Mouse (Mus musculus) left cerebral cortex, adult 2 months (tissue): ENCODE measurements around the gene Htt. TPM values are rescaled to one million over a fixed set of nuclear protein-coding genes. Genes with fewer than 3 reads are reported as not detected.
"Not testable (repeated sequence)": the region's sequence is repeated elsewhere in the genome, so short reads cannot be mapped to it uniquely, and the experiment has no call there.

ENCODE experiments used
- DNase-seq, 2 experiments: peaks; one replicate each; pipeline ENCODE4 v3.0.0; 2021 to 2022; ENCODE audit warnings: low spot score in 2 of 2, mixed read lengths in 1 of 2; ENCODE audit errors: extremely low spot score in 1 of 2
- H3K27ac ChIP-seq: fragments of 200-600 bp; 2 replicates; pipeline ENCODE4 v1.8.1; 2022
- H3K4me3 ChIP-seq: fragments of 200-600 bp; 2 replicates; pipeline ENCODE4 v1.8.1; 2022
- CTCF ChIP-seq: fragments of 200-600 bp; IDR thresholded peaks from 2 replicates; pipeline ENCODE4 v1.8.1; 2022; ENCODE audit warnings: antibody characterized with exemption, mild to moderate bottlenecking, moderate library complexity
- intact Hi-C: fragments of 180-260 bp; cut with DNase I; formaldehyde crosslinking; loops from one replicate; pipeline ENCODE4 v1.15.1; 2025
- total RNA-seq, 2 experiments: library from RNA; stranded (reverse); gene quantifications; 2 replicates each; pipeline ENCODE4 v1.2.3; 2021

The Htt gene
- total RNA-seq, 2 experiments from 2014 or later = 90.1 to 92.4 TPM

- H3K27ac ChIP-seq = no peak overlapping the region
- TF ChIP-seq CTCF = no peak
These were observed 23.5 kb downstream of the Htt start for GRCm38 (mm10) chr5:34785027-34785426.

GRCm38 (mm10) chr5:34791141-34791540 lies 29.6 kb downstream of the Htt start:
- no peak overlapping the region for H3K27ac ChIP-seq
- DNase-seq = no peak
- intact Hi-C loops = no loop called here
- H3K4me3 ChIP-seq = no peak overlapping the region
- no peak for TF ChIP-seq CTCF

More at GRCm38 (mm10) chr5:34785027-34785426, 23.5 kb downstream of the Htt start:
- no peak overlapping the region for H3K4me3 ChIP-seq
- no peak for DNase-seq
- intact Hi-C loops = no loop called here

- intact Hi-C loops = no loop called here
- Histone ChIP-seq H3K27ac (no peak overlapping the region), H3K4me3 (no peak overlapping the region)
- DNase-seq = no peak
- no peak for TF ChIP-seq CTCF
These were observed 38.9 kb downstream of the Htt start for GRCm38 (mm10) chr5:34800292-34800953.

GRCm38 (mm10) chr5:34806038-34806437 lies 44.5 kb downstream of the Htt start:
- intact Hi-C loops = no loop called here
- no peak overlapping the region for H3K27ac ChIP-seq
- peak; percentile 34 for TF ChIP-seq CTCF
- no peak for DNase-seq
- no peak overlapping the region for H3K4me3 ChIP-seq

GRCm38 (mm10) chr5:34822431-34823149 lies 61.0 kb downstream of the Htt start:
- no peak overlapping the region for H3K27ac ChIP-seq
- TF ChIP-seq CTCF = no peak
- intact Hi-C loops = no loop called here
- H3K4me3 ChIP-seq = no peak overlapping the region
- DNase-seq = no peak

GRCm38 (mm10) chr5:34854079-34854478 lies 92.5 kb downstream of the Htt start:
- intact Hi-C loops = no loop called here
- TF ChIP-seq CTCF = no peak
- Histone ChIP-seq H3K27ac (no peak overlapping the region), H3K4me3 (no peak overlapping the region)
- DNase-seq = no peak

- DNase-seq = no peak
- Histone ChIP-seq H3K4me3 (no peak overlapping the region), H3K27ac (no peak overlapping the region)
- intact Hi-C loops = no loop called here
- no peak for TF ChIP-seq CTCF
These were observed 103.8 kb downstream of the Htt start for GRCm38 (mm10) chr5:34865367-34865766.

- DNase-seq, H3K27ac ChIP-seq, H3K4me3 ChIP-seq, intact Hi-C loops: not testable (repeated sequence)
These were observed 118.8 kb downstream of the Htt start for GRCm38 (mm10) chr5:34880307-34880706.

GRCm38 (mm10) chr5:34881023-34881422 lies 119.5 kb downstream of the Htt start:
- DNase-seq = no peak
- intact Hi-C loops = no loop called here
- Histone ChIP-seq H3K4me3 (no peak overlapping the region), H3K27ac (no peak overlapping the region)
- no peak for TF ChIP-seq CTCF

- no peak overlapping the region for H3K4me3 ChIP-seq
- intact Hi-C loops = no loop called here
- no peak overlapping the region for H3K27ac ChIP-seq
- peak; percentile 43 for TF ChIP-seq CTCF
- no peak for DNase-seq
These were observed 123.7 kb downstream of the Htt start for GRCm38 (mm10) chr5:34885250-34885649.

GRCm38 (mm10) chr5:34889252-34889651 lies 127.7 kb downstream of the Htt start:
- H3K27ac ChIP-seq = no peak overlapping the region
- no peak overlapping the region for H3K4me3 ChIP-seq
- DNase-seq = no peak
- intact Hi-C loops = no loop called here
- TF ChIP-seq CTCF = no peak

GRCm38 (mm10) chr5:34896697-34897453 lies 135.3 kb downstream of the Htt start:
- no peak for DNase-seq
- intact Hi-C loops = no loop called here
- H3K27ac ChIP-seq = no peak overlapping the region
- TF ChIP-seq CTCF = no peak
- H3K4me3 ChIP-seq = no peak overlapping the region
